Mouse (Mus musculus) embryonic fibroblast, embryonic 13.5 days (primary cell): Measurements from ENCODE around the gene Gas6. TPM values are rescaled to one million over a fixed set of nuclear protein-coding genes. Genes with fewer than 3 reads are reported as not detected.

ENCODE experiments used
- H3K27ac ChIP-seq: 2 replicates; pipeline ENCODE4 v1.5.1; 2012; ENCODE audit warnings: low read length, control low read depth, inconsistent platforms; ENCODE audit not compliant: insufficient read depth
- H3K4me1 ChIP-seq: 2 replicates; pipeline ENCODE4 v1.6.1; 2011; ENCODE audit warnings: low read length; ENCODE audit not compliant: control insufficient read depth, insufficient read depth
- H3K4me3 ChIP-seq: 2 replicates; pipeline ENCODE4 v1.5.1; 2011; ENCODE audit warnings: mild to moderate bottlenecking, control low read depth, low read length; ENCODE audit not compliant: insufficient read depth
- CTCF ChIP-seq: IDR thresholded peaks from 2 replicates; pipeline ENCODE4 v1.5.1; 2011; ENCODE audit warnings: mild to moderate bottlenecking, control low read depth, low read length, moderate library complexity, borderline replicate concordance; ENCODE audit not compliant: insufficient read depth
- POLR2A ChIP-seq: IDR thresholded peaks from 2 replicates; pipeline ENCODE4 v1.6.1; 2011; ENCODE audit warnings: low read depth, mild to moderate bottlenecking, control low read depth, low read length, moderate library complexity
- polyA plus RNA-seq: library from polyadenylated mRNA; stranded (reverse); fragments of >200 nt; gene quantifications from 2 replicates; pipeline ENCODE4 v1.2.4, GENCODE M21; 2011; ENCODE audit warnings: low read depth; ENCODE audit not compliant: missing spikeins, insufficient read length

Gas6 gene
- polyA plus RNA-seq, 1 experiment: 131 TPM

DNA sequence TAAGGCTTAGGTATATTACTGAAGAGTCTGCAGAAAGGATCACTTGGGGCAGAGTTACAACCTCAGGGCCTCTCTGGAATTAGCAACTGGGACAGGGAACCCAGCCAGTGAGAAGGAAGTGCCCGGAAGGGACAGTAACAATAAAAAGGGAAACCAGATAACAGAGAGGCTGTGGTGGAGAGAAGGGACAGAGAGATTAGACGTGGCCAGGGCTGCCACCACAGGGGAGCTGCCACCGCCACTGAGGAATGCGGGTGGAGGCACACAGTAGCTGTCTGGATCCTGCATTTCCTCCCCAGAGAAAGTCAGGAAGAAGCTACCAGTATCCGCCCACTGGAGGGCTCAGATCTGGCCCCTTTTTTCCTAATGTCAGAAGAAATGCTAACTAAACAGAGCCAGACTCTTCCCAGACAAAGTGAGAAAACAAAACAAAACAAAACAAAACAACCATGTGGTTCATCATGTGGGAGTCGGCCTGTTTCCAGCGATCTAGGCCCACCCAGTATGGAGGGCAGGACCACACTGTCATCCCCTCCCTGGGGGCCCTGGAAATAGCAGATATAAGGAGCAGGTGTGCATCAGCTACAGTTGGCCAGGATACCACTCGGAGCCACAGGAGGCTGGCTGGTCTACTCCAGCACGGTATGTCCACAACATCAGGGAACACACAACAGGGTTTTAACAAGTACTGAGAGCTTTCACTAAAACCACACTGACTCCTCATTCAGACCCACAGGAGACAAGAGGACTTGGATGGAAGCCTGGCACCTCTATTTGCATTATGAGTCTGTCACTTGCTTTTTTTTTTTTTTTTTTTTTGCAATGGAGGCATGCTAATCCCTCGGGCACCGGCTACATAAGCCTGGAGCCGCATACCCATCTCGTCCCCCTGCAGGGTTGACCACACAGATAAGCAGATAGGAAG, 4.0 kb downstream of the Gas6 start:
- Histone ChIP-seq H3K27ac (no peak overlapping the region), H3K4me3 (no peak overlapping the region), H3K4me1 (no peaks in the 10 kb centered on the region)
- TF ChIP-seq POLR2A (no peak), CTCF (no peak)

GRCm38 (mm10) chr8:13489351-13489750, 4.9 kb downstream of the Gas6 start:
- no peak overlapping the region for H3K27ac ChIP-seq
- no peaks in the 10 kb centered on the region for H3K4me1 ChIP-seq
- TF ChIP-seq CTCF (no peak), POLR2A (no peak)
- H3K4me3 ChIP-seq: no peak overlapping the region

GRCm38 (mm10) chr8:13483191-13483590, 11.1 kb downstream of the Gas6 start:
- no peak overlapping the region for H3K27ac ChIP-seq
- H3K4me1 ChIP-seq: no peaks in the 10 kb centered on the region
- TF ChIP-seq CTCF (no peak), POLR2A (no peak)
- H3K4me3 ChIP-seq: no peak overlapping the region

DNA sequence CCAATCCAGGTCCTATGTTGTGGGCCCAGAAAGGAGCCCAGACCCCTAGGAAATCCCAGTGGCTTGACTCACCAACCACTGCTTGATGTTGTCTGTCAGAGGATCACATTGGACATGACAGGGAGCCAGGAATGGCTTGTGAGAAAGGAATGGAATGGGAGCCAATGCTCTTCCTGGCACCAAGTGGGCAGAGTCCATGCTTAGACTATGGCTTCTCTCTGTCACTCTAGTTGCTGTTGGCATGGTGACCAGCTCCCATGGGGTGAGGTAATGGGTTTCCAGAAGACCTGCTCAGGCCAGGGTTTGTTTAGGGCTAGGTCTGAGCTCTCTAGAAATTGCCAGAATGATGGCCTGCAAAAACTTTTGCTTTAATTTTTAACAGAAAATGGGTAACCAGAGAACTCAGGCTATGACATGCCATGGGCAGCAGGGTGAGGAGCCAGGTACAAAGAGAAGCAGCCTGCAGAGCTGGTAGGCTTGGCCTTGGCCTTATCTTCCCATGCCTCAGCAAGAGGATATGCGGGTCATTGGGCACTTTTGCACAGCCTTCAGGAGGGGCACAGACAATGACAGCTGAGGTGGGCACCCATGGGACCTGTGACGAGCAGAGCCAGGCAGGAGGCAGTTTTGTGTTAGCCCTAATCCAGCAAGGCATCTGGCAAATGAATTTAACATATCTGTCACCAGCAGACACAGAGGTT, 12.0 kb downstream of the Gas6 start:
- Histone ChIP-seq H3K27ac (no peak overlapping the region), H3K4me3 (no peak overlapping the region), H3K4me1 (no peaks in the 10 kb centered on the region)
- TF ChIP-seq POLR2A: no peak
- TF ChIP-seq CTCF: no peak

DNA sequence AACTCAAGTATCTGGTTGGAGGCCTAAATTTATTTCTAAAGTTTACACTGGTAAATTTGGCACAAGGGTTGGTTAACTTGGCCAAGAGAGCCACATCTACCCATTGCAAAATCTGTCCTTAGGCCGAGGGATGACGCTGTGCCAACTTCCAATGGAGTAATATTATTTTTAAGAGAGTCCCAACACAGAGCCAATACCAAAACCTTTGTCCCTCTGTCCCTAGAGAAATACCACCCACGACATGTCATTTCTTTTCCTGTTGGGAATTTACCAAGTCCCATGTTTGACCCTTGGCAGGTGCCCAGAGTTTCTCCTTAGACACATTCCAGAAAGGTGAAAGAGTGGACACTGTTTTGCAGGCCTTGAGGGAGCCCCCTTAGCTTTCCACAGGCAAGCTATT, 12.7 kb downstream of the Gas6 start:
- TF ChIP-seq CTCF (no peak), POLR2A (no peak)
- no peak overlapping the region for H3K27ac ChIP-seq
- no peaks in the 10 kb centered on the region for H3K4me1 ChIP-seq
- no peak overlapping the region for H3K4me3 ChIP-seq

GRCm38 (mm10) chr8:13481089-13481554, 13.2 kb downstream of the Gas6 start:
- Histone ChIP-seq H3K4me1 (no peaks in the 10 kb centered on the region), H3K4me3 (no peak overlapping the region), H3K27ac (no peak overlapping the region)
- no peak for TF ChIP-seq CTCF
- TF ChIP-seq POLR2A: no peak

DNA sequence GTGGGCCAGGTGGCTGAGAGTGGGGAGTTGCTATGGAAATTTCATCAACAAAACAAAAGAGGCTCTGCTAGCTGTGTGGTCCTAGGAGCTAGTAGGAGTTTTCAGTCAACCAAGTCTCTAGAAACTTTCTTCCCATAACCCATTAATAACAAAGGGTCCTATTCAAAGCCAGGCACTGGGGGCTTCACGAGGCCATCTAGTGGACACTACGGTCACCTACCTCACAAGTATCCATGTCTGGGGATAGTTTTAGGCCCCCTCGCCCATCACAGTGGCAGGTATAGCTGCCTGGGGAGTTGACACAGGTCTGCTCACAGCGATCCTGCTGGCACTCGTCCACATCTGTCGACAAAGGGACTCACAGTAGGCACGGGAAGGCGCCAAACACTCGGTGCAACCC, 18.4 kb downstream of the Gas6 start:
- no peak for TF ChIP-seq POLR2A
- no peak for TF ChIP-seq CTCF
- H3K4me3 ChIP-seq: no peak overlapping the region
- no peak overlapping the region for H3K27ac ChIP-seq
- no peaks in the 10 kb centered on the region for H3K4me1 ChIP-seq

DNA sequence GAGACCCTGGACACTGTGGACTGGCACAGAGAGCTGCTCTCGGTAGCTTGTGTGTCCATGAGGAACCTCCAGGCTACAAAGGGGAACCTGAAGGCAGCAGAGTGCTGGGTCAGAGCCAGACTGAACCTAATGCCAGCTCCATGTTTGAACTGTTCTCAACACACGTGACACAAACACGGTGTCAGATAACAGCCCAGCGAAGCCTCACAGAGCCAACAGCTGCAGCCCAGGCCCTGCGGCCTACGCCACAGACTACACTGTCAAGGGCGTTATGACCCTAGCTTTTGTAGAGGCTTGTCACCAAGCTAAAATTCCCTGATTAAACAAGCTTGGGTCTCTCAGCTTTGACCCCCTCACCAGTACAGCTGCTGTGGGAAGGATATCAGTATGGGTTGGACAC, 22.0 kb downstream of the Gas6 start:
- no peak overlapping the region for H3K4me3 ChIP-seq
- no peak for TF ChIP-seq CTCF
- no peak for TF ChIP-seq POLR2A
- no peaks in the 10 kb centered on the region for H3K4me1 ChIP-seq
- no peak overlapping the region for H3K27ac ChIP-seq

DNA sequence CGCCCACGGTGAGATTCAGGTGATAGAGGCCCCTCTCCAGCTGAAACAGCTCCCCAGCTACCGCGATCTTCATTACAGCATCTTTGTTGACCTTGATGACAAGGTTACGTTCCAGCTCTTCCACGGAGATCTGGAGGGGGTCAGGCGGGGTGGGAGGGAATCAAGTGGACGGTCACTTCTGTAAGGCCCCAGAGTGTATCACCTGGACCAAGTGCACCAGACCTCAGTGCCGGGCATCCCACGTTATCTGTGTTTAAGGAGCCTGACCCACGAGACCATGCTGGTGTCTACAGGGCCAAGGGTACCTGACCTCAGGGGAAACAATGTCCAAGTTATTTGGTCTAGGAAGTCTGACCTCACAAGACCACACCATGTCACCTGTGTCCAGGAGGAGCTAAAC, 22.8 kb downstream of the Gas6 start:
- H3K27ac ChIP-seq: no peak overlapping the region
- no peak overlapping the region for H3K4me3 ChIP-seq
- H3K4me1 ChIP-seq: no peaks in the 10 kb centered on the region
- TF ChIP-seq POLR2A (no peak), CTCF (no peak)

GRCm38 (mm10) chr8:13468737-13469136, 25.6 kb downstream of the Gas6 start:
- Histone ChIP-seq H3K4me1 (no peaks in the 10 kb centered on the region), H3K27ac (no peak overlapping the region), H3K4me3 (no peak overlapping the region)
- TF ChIP-seq POLR2A (no peak), CTCF (no peak)
